Mouse (Mus musculus) embryonic fibroblast, embryonic 13.5 days (primary cell): ENCODE measurements around the gene Vwa3a.
A peak's percentile ranks its signal among the peaks of the same experiment; 100 is the strongest.

Experiments
- CTCF ChIP-seq: IDR thresholded peaks from 2 replicates; pipeline ENCODE4 v1.5.1; 2011; ENCODE audit warnings: mild to moderate bottlenecking, control low read depth, low read length, moderate library complexity, borderline replicate concordance; ENCODE audit not compliant: insufficient read depth
- POLR2A ChIP-seq: IDR thresholded peaks from 2 replicates; pipeline ENCODE4 v1.6.1; 2011; ENCODE audit warnings: low read depth, mild to moderate bottlenecking, control low read depth, low read length, moderate library complexity

GRCm38 (mm10) chr7:120727581-120727980 is 11.5 kb upstream of the Vwa3a start:
- TF ChIP-seq POLR2A (no peak), CTCF (peak; percentile 44; the same call in 1 of the 2 replicates)
